Mouse (Mus musculus) left cerebral cortex, adult 18-20 months (tissue): ENCODE results near the gene Rint1. TPM values are rescaled to one million over a fixed set of nuclear protein-coding genes. Genes with fewer than 3 reads are reported as not detected.

Experiments used
- DNase-seq, 2 experiments: peaks; one replicate each; pipeline ENCODE4 v3.0.0; 2021 to 2022; ENCODE audit warnings: low spot score in 2 of 2, mixed read lengths in 1 of 2
- long read RNA-seq, 2 experiments: library from polyadenylated mRNA; stranded (forward); transcript quantifications; one replicate each; pipeline ENCODE4 v2.0.0; 2021
- total RNA-seq, 2 experiments: library from RNA; stranded (reverse); gene quantifications; 2 replicates each; pipeline ENCODE4 v1.2.3; 2021

The Rint1 gene
- total RNA-seq, result 10 to 100 TPM; 20.8 to 23.4 TPM
- long read RNA-seq, experiment 1, transcript Rint1-201 (15 exons, 3,298 nt), result major isoform, 6 of 8 reads
- long read RNA-seq, experiment 1, partial matches to known transcripts, result 0 of 8 reads
- long read RNA-seq, experiment 1, other reads (novel, unspliced or antisense), result 1 of 8 reads
- long read RNA-seq, experiment 2, partial matches to known transcripts, result 0 of 5 reads
- long read RNA-seq, experiment 2, other reads (novel, unspliced or antisense), result 1 of 5 reads

- DNase-seq, result peak; percentile 95 to 99
Measured at GRCm38 (mm10) chr5:23787536-23788389, at the start of gene Rint1. Gene Rint1, plus strand, starts transcription at chr5:23787711.

GRCm38 (mm10) chr5:23743261-23743660 is 44.2 kb upstream of the Rint1 start:
- no peak for DNase-seq

- no peak for DNase-seq
Measured at GRCm38 (mm10) chr5:23749882-23750281, 37.6 kb upstream of the Rint1 start.

- no peak for DNase-seq
Measured at GRCm38 (mm10) chr5:23755591-23755990, 31.9 kb upstream of the Rint1 start.

- no peak for DNase-seq
Measured at GRCm38 (mm10) chr5:23756368-23756767, 31.1 kb upstream of the Rint1 start.

GRCm38 (mm10) chr5:23758633-23759032 is 28.9 kb upstream of the Rint1 start:
- peak; percentile 33 to 37 for DNase-seq

GRCm38 (mm10) chr5:23762531-23762930 is 25.0 kb upstream of the Rint1 start:
- no peak for DNase-seq

GRCm38 (mm10) chr5:23764557-23764956 is 23.0 kb upstream of the Rint1 start:
- DNase-seq, result peak; percentile 23 to 48

- no peak for DNase-seq
Measured at GRCm38 (mm10) chr5:23771105-23771504, 16.4 kb upstream of the Rint1 start.

- DNase-seq, result no peak
Measured at GRCm38 (mm10) chr5:23774186-23774585, 13.3 kb upstream of the Rint1 start.

- DNase-seq, result no peak
Measured at GRCm38 (mm10) chr5:23780516-23780915, 7.0 kb upstream of the Rint1 start.

GRCm38 (mm10) chr5:23781172-23781571 is 6.3 kb upstream of the Rint1 start:
- no peak for DNase-seq

- no peak for DNase-seq
Measured at GRCm38 (mm10) chr5:23782051-23782810, 5.3 kb upstream of the Rint1 start.

- peak; percentile 80 to 90 for DNase-seq
Measured at GRCm38 (mm10) chr5:23782931-23783877, 4.3 kb upstream of the Rint1 start, which contains the start of gene Pus7. Gene Pus7, minus strand, starts transcription at chr5:23783711.

GRCm38 (mm10) chr5:23788390-23788830 is 899 bp downstream of the Rint1 start:
- DNase-seq, result no peak

GRCm38 (mm10) chr5:23789078-23789612 is 1.6 kb downstream of the Rint1 start:
- DNase-seq, result no peak

- DNase-seq, result no peak
Measured at GRCm38 (mm10) chr5:23792726-23793125, 5.2 kb downstream of the Rint1 start.

GRCm38 (mm10) chr5:23814841-23815240 is 27.3 kb downstream of the Rint1 start:
- DNase-seq, result no peak

- no peak for DNase-seq
Measured at GRCm38 (mm10) chr5:23816681-23817080, 29.2 kb downstream of the Rint1 start.

GRCm38 (mm10) chr5:23822306-23822705 is 34.8 kb downstream of the Rint1 start:
- no peak for DNase-seq
